Mouse (Mus musculus) heart, postnatal 25 days (tissue): Measurements from ENCODE around the gene Armc8. TPM values are rescaled to one million over a fixed set of nuclear protein-coding genes. Genes with fewer than 3 reads are reported as not detected.

Experiments
- DNase-seq: peaks from one replicate; pipeline ENCODE4 v3.0.0; 2022; ENCODE audit warnings: low spot score
- intact Hi-C: fragments of 180-260 bp; cut with DNase I; formaldehyde crosslinking; loops from one replicate; pipeline ENCODE4 v1.15.1; 2025
- total RNA-seq, 2 experiments: library from RNA; stranded (reverse); gene quantifications; 2 replicates each; pipeline ENCODE4 v1.2.3; 2021

Gene Armc8
- total RNA-seq, 2 experiments from 2014 or later = 21.2 to 22.1 TPM

- intact Hi-C loops = no loop called here
- no peak for DNase-seq
Observed at GRCm38 (mm10) chr9:99546259-99546658, 22.4 kb downstream of the Armc8 start.

GRCm38 (mm10) chr9:99531865-99532264 lies 36.8 kb downstream of the Armc8 start:
- DNase-seq = no peak
- intact Hi-C loops = no loop called here

GRCm38 (mm10) chr9:99505875-99506274 lies 62.8 kb downstream of the Armc8 start:
- intact Hi-C loops = no loop called here
- no peak for DNase-seq

GRCm38 (mm10) chr9:99499336-99499735 lies 69.4 kb downstream of the Armc8 start:
- no peak for DNase-seq
- intact Hi-C loops = no loop called here

- intact Hi-C loops = no loop called here
- no peak for DNase-seq
Observed at GRCm38 (mm10) chr9:99492634-99493200, 76.0 kb downstream of the Armc8 start.

- no peak for DNase-seq
- intact Hi-C loops = no loop called here
Observed at GRCm38 (mm10) chr9:99491050-99491449, 77.6 kb downstream of the Armc8 start.

- intact Hi-C loops = no loop called here
- DNase-seq = no peak
Observed at GRCm38 (mm10) chr9:99487841-99488240, 80.9 kb downstream of the Armc8 start.

GRCm38 (mm10) chr9:99487126-99487695 lies 81.5 kb downstream of the Armc8 start:
- DNase-seq = no peak
- intact Hi-C loops = no loop called here

- intact Hi-C loops = no loop called here
Observed at GRCm38 (mm10) chr9:99485144-99485543, 83.6 kb downstream of the Armc8 start.

GRCm38 (mm10) chr9:99484632-99485031 lies 84.1 kb downstream of the Armc8 start:
- intact Hi-C loops = no loop called here
- DNase-seq = no peak

More at GRCm38 (mm10) chr9:99485144-99485543, 83.6 kb downstream of the Armc8 start:
- no peak for DNase-seq

GRCm38 (mm10) chr9:99483191-99483590 lies 85.5 kb downstream of the Armc8 start:
- intact Hi-C loops = no loop called here
- no peak for DNase-seq

- intact Hi-C loops = no loop called here
- no peak for DNase-seq
Observed at GRCm38 (mm10) chr9:99480764-99481163, 87.9 kb downstream of the Armc8 start.

GRCm38 (mm10) chr9:99479181-99479711 lies 89.5 kb downstream of the Armc8 start:
- no peak for DNase-seq
- intact Hi-C loops = no loop called here

GRCm38 (mm10) chr9:99471334-99471733 lies 97.4 kb downstream of the Armc8 start:
- intact Hi-C loops = no loop called here
- DNase-seq = no peak

- no peak for DNase-seq
- intact Hi-C loops = no loop called here
Observed at GRCm38 (mm10) chr9:99470347-99471092, 98.2 kb downstream of the Armc8 start.

GRCm38 (mm10) chr9:99469681-99470273 lies 98.9 kb downstream of the Armc8 start:
- intact Hi-C loops = loop anchor here (1.0 kb wide), 1 partner anchor 111 kb away; no protein-coding TSS in a partner anchor
- DNase-seq = no peak

GRCm38 (mm10) chr9:99468572-99468971 lies 100.1 kb downstream of the Armc8 start:
- no peak for DNase-seq
- intact Hi-C loops = no loop called here

- DNase-seq = no peak
- intact Hi-C loops = no loop called here
Observed at GRCm38 (mm10) chr9:99464876-99465275, 103.8 kb downstream of the Armc8 start.

- intact Hi-C loops = no loop called here
- no peak for DNase-seq
Observed at GRCm38 (mm10) chr9:99459730-99460129, 109.0 kb downstream of the Armc8 start.

- no peak for DNase-seq
- intact Hi-C loops = no loop called here
Observed at GRCm38 (mm10) chr9:99458529-99459208, 110.0 kb downstream of the Armc8 start.
